Mouse (Mus musculus): Measurements from ENCODE around the gene Fbxl8. TPM values are rescaled to one million over a fixed set of nuclear protein-coding genes. Genes with fewer than 3 reads are reported as not detected.
"Not testable (repeated sequence)": the region's sequence is repeated elsewhere in the genome, so short reads cannot be mapped to it uniquely, and the experiment has no call there.

Fbxl8 gene
- polyA plus RNA-seq, 2 experiments, result 0.75 to 1.0 TPM

GRCm38 (mm10) chr8:105225272-105225593 is 39.2 kb upstream of the Fbxl8 start:
- Histone ChIP-seq H3K4me3 (ENCODE audit: insufficient read depth in 1 of 2, low read depth in 2 of 2, low read length in 2 of 2) (peak overlapping the region; percentile 94 to 99), H3K9me3 (ENCODE audit: control insufficient read depth, low read length) (no peaks in the 10 kb centered on the region), H3K27me3 (ENCODE audit: control insufficient read depth, insufficient read depth, low read length) (no peaks in the 10 kb centered on the region), H3K4me1 (replicated peaks; ENCODE audit: control insufficient read depth in 2 of 2, insufficient read depth in 2 of 2, low read length in 1 of 2) (peaks cover 3 to 14% of the 10 kb centered on the region in 2 experiments), H3K4me2 (ENCODE audit: low read depth) (peak overlapping the region; percentile 94), H3K9ac (replicated peaks) (peak overlapping the region; percentile 97), H3K36me3 (replicated peaks; ENCODE audit: control insufficient read depth, insufficient read depth, low read depth) (no peaks in the 10 kb centered on the region; the same call in 1 of the 2 replicates), H3K27ac (peak overlapping the region; percentile 85)
- WGBS (ENCODE audit: insufficient replicate concordance), result 0% methylated on average over 27 of the region's 27 CpGs
- DNase-seq (ENCODE audit: low read depth in 3 of 3, low spot score in 3 of 3) (no peak), ATAC-seq (ENCODE audit: insufficient read depth) (no peak; the same call in 1 of the 2 replicates)
- TF ChIP-seq CTCF (IDR thresholded peaks at IDR 0.05; ENCODE audit: low read depth), result no peak
- TF ChIP-seq EP300 (IDR thresholded peaks at IDR 0.05; ENCODE audit: low read depth), result no peak

- TF ChIP-seq EP300 (IDR thresholded peaks at IDR 0.05; ENCODE audit: low read depth) (no peak), CTCF (IDR thresholded peaks at IDR 0.05; ENCODE audit: low read depth) (no peak)
- Histone ChIP-seq H3K4me3 (ENCODE audit: insufficient read depth in 1 of 2, low read depth in 2 of 2, low read length in 2 of 2) (peak overlapping the region; percentile 94 to 99), H3K27me3 (ENCODE audit: control insufficient read depth, insufficient read depth, low read length) (no peaks in the 10 kb centered on the region), H3K9me3 (ENCODE audit: control insufficient read depth, low read length) (no peaks in the 10 kb centered on the region), H3K9ac (replicated peaks) (peak overlapping the region; percentile 97), H3K4me1 (replicated peaks; ENCODE audit: control insufficient read depth in 2 of 2, insufficient read depth in 2 of 2, low read length in 1 of 2) (peaks cover 3 to 14% of the 10 kb centered on the region in 2 experiments), H3K27ac (peak overlapping the region; percentile 85), H3K4me2 (ENCODE audit: low read depth) (peak overlapping the region; percentile 94), H3K36me3 (replicated peaks; ENCODE audit: control insufficient read depth, insufficient read depth, low read depth) (no peaks in the 10 kb centered on the region; the same call in 1 of the 2 replicates)
- DNase-seq (ENCODE audit: low read depth in 3 of 3, low spot score in 3 of 3) (peak in 2 of 3 experiments; percentile 9 to 38), ATAC-seq (ENCODE audit: insufficient read depth) (no peak)
- 16% methylated on average over 6 of the region's 6 CpGs for WGBS (ENCODE audit: insufficient replicate concordance)
Measured at GRCm38 (mm10) chr8:105225917-105226316, 38.5 kb upstream of the Fbxl8 start.

GRCm38 (mm10) chr8:105231503-105232320 is 32.7 kb upstream of the Fbxl8 start:
- H3K9ac ChIP-seq (replicated peaks), result no peak overlapping the region
- H3K4me1 ChIP-seq (replicated peaks; ENCODE audit: control insufficient read depth in 2 of 2, insufficient read depth in 2 of 2, low read length in 1 of 2), result peaks cover 11 to 14% of the 10 kb centered on the region in 2 experiments
- peaks cover 10% of the 10 kb centered on the region for H3K36me3 ChIP-seq (replicated peaks; ENCODE audit: control insufficient read depth, insufficient read depth, low read depth)
- 67% methylated on average over 12 of the region's 12 CpGs for WGBS (ENCODE audit: insufficient replicate concordance)
- ATAC-seq (ENCODE audit: insufficient read depth) (no peak), DNase-seq (ENCODE audit: low read depth in 3 of 3, low spot score in 3 of 3) (no peak)
- H3K4me2 ChIP-seq (ENCODE audit: low read depth), result no peak overlapping the region
- no peaks in the 10 kb centered on the region for H3K9me3 ChIP-seq (ENCODE audit: control insufficient read depth, low read length)
- TF ChIP-seq EP300 (IDR thresholded peaks at IDR 0.05; ENCODE audit: low read depth) (no peak), CTCF (IDR thresholded peaks at IDR 0.05; ENCODE audit: low read depth) (no peak)
- H3K4me3 ChIP-seq (ENCODE audit: insufficient read depth in 1 of 2, low read depth in 2 of 2, low read length in 2 of 2), result no peak overlapping the region
- no peak overlapping the region for H3K27ac ChIP-seq
- H3K27me3 ChIP-seq (ENCODE audit: control insufficient read depth, insufficient read depth, low read length), result no peaks in the 10 kb centered on the region

- H3K9ac ChIP-seq (replicated peaks); H3K9me3 ChIP-seq (ENCODE audit: control insufficient read depth, low read length); ATAC-seq (ENCODE audit: insufficient read depth); H3K27me3 ChIP-seq (ENCODE audit: control insufficient read depth, insufficient read depth, low read length); DNase-seq (ENCODE audit: low read depth in 3 of 3, low spot score in 3 of 3); H3K27ac ChIP-seq; H3K4me3 ChIP-seq (ENCODE audit: insufficient read depth in 1 of 2, low read depth in 2 of 2, low read length in 2 of 2); H3K4me2 ChIP-seq (ENCODE audit: low read depth); H3K36me3 ChIP-seq (replicated peaks; ENCODE audit: control insufficient read depth, insufficient read depth, low read depth): not testable (repeated sequence)
- peaks cover 11 to 12% of the 10 kb centered on the region in 2 experiments for H3K4me1 ChIP-seq (replicated peaks; ENCODE audit: control insufficient read depth in 2 of 2, insufficient read depth in 2 of 2, low read length in 1 of 2)
- 79% methylated on average over 4 of the region's 4 CpGs for WGBS (ENCODE audit: insufficient replicate concordance)
Measured at GRCm38 (mm10) chr8:105232321-105232693, 32.1 kb upstream of the Fbxl8 start.

- Histone ChIP-seq H3K36me3 (replicated peaks; ENCODE audit: control insufficient read depth, insufficient read depth, low read depth) (peaks cover 10% of the 10 kb centered on the region), H3K4me2 (ENCODE audit: low read depth) (peak overlapping the region; percentile 41), H3K4me3 (ENCODE audit: insufficient read depth in 1 of 2, low read depth in 2 of 2, low read length in 2 of 2) (no peak overlapping the region), H3K27ac (no peak overlapping the region), H3K4me1 (replicated peaks; ENCODE audit: control insufficient read depth in 2 of 2, insufficient read depth in 2 of 2, low read length in 1 of 2) (peaks cover 11 to 14% of the 10 kb centered on the region in 2 experiments), H3K9ac (replicated peaks) (no peak overlapping the region; the same call in 1 of the 2 replicates), H3K9me3 (ENCODE audit: control insufficient read depth, low read length) (no peaks in the 10 kb centered on the region), H3K27me3 (ENCODE audit: control insufficient read depth, insufficient read depth, low read length) (no peaks in the 10 kb centered on the region)
- ATAC-seq (ENCODE audit: insufficient read depth) (no peak; the same call in 1 of the 2 replicates), DNase-seq (ENCODE audit: low read depth in 3 of 3, low spot score in 3 of 3) (no peak)
- 58% methylated on average over 1 of the region's 1 CpGs for WGBS (ENCODE audit: insufficient replicate concordance)
- no peak for TF ChIP-seq CTCF (IDR thresholded peaks at IDR 0.05; ENCODE audit: low read depth)
- no peak for TF ChIP-seq EP300 (IDR thresholded peaks at IDR 0.05; ENCODE audit: low read depth)
Measured at GRCm38 (mm10) chr8:105233126-105233935, 31.1 kb upstream of the Fbxl8 start.
